Mouse (Mus musculus): Measurements from ENCODE around the gene Tor1aip2.

Tor1aip2 gene

GRCm38 (mm10) chr1:156040731-156041401 is 5.7 kb downstream of the Tor1aip2 start:
- DNase-seq (ENCODE audit: low spot score in 2 of 2) = peak; percentile 90 to 91

GRCm38 (mm10) chr1:156041451-156042241 is 6.4 kb downstream of the Tor1aip2 start:
- DNase-seq (ENCODE audit: low spot score in 2 of 2) = no peak

- DNase-seq (ENCODE audit: low spot score in 2 of 2) = no peak
Observed at GRCm38 (mm10) chr1:156042481-156042880, 7.3 kb downstream of the Tor1aip2 start.

GRCm38 (mm10) chr1:156043027-156043426 is 7.8 kb downstream of the Tor1aip2 start:
- peak; percentile 48 to 54 for DNase-seq (ENCODE audit: low spot score in 2 of 2)

- no peak for DNase-seq (ENCODE audit: low spot score in 2 of 2)
Observed at GRCm38 (mm10) chr1:156044211-156044611, 9.0 kb downstream of the Tor1aip2 start.

- no peak for DNase-seq (ENCODE audit: low spot score in 2 of 2)
Observed at GRCm38 (mm10) chr1:156046688-156047087, 11.5 kb downstream of the Tor1aip2 start.

- no peak for DNase-seq (ENCODE audit: low spot score in 2 of 2)
Observed at GRCm38 (mm10) chr1:156058207-156058606, 23.0 kb downstream of the Tor1aip2 start.

GRCm38 (mm10) chr1:156062193-156062592 is 27.0 kb downstream of the Tor1aip2 start:
- no peak for DNase-seq (ENCODE audit: low spot score in 2 of 2)

- no peak for DNase-seq (ENCODE audit: low spot score in 2 of 2)
Observed at GRCm38 (mm10) chr1:156066133-156066532, 30.9 kb downstream of the Tor1aip2 start.

GRCm38 (mm10) chr1:156070106-156070505 is 34.9 kb downstream of the Tor1aip2 start:
- no peak for DNase-seq (ENCODE audit: low spot score in 2 of 2)

GRCm38 (mm10) chr1:156073169-156073821 is 38.1 kb downstream of the Tor1aip2 start:
- no peak for DNase-seq (ENCODE audit: low spot score in 2 of 2)

- DNase-seq (ENCODE audit: low spot score in 2 of 2) = no peak
Observed at GRCm38 (mm10) chr1:156074575-156074974, 39.4 kb downstream of the Tor1aip2 start.

GRCm38 (mm10) chr1:156076474-156076873 is 41.3 kb downstream of the Tor1aip2 start:
- no peak for DNase-seq (ENCODE audit: low spot score in 2 of 2)

- DNase-seq (ENCODE audit: low spot score in 2 of 2) = no peak
Observed at GRCm38 (mm10) chr1:156077655-156078054, 42.5 kb downstream of the Tor1aip2 start.

GRCm38 (mm10) chr1:156084603-156085002 is 49.4 kb downstream of the Tor1aip2 start:
- no peak for DNase-seq (ENCODE audit: low spot score in 2 of 2)

GRCm38 (mm10) chr1:156085770-156086169 is 50.6 kb downstream of the Tor1aip2 start:
- peak; percentile 55 to 57 for DNase-seq (ENCODE audit: low spot score in 2 of 2)

GRCm38 (mm10) chr1:156087586-156087985 is 52.4 kb downstream of the Tor1aip2 start:
- DNase-seq (ENCODE audit: low spot score in 2 of 2) = no peak

- DNase-seq (ENCODE audit: low spot score in 2 of 2) = no peak
Observed at GRCm38 (mm10) chr1:156089561-156089960, 54.4 kb downstream of the Tor1aip2 start.

GRCm38 (mm10) chr1:156090042-156090441 is 54.8 kb downstream of the Tor1aip2 start:
- DNase-seq (ENCODE audit: low spot score in 2 of 2) = no peak

- no peak for DNase-seq (ENCODE audit: low spot score in 2 of 2)
Observed at GRCm38 (mm10) chr1:156091811-156092210, 56.6 kb downstream of the Tor1aip2 start.

- no peak for DNase-seq (ENCODE audit: low spot score in 2 of 2)
Observed at GRCm38 (mm10) chr1:156103763-156104162, 68.6 kb downstream of the Tor1aip2 start.

GRCm38 (mm10) chr1:156105381-156105780 is 70.2 kb downstream of the Tor1aip2 start:
- DNase-seq (ENCODE audit: low spot score in 2 of 2) = no peak

GRCm38 (mm10) chr1:156107424-156107823 is 72.2 kb downstream of the Tor1aip2 start:
- no peak for DNase-seq (ENCODE audit: low spot score in 2 of 2)

Measured in right cerebral cortex, adult 2 months (tissue).